In genomic region chr8:99415966-99416781, GRCm38 (mm10) we compare ENCODE assay signal across 8 mouse cellular contexts. TPM values are rescaled to one million over a fixed set of nuclear protein-coding genes. Genes with fewer than 3 reads are reported as not detected.
DNase-seq lines count a peak whose midpoint lies in the region; ATAC-seq and TF ChIP-seq lines count a peak whose summit lies in the region.

Gene Cdh8, minus strand, starts transcription at chr8:99416471.

- H3K4me1 ChIP-seq in ES-Bruce4 (ENCODE audit: control insufficient read depth, insufficient read depth, low read length): no peaks in the 10 kb centered on the region
- H3K4me1 ChIP-seq in forebrain, embryonic 11.5 days (replicated peaks; ENCODE audit: control insufficient read depth, insufficient read depth, low read length): no peaks in the 10 kb centered on the region
- peaks cover 22% of the 10 kb centered on the region for H3K4me1 ChIP-seq in hindbrain, embryonic 13.5 days (replicated peaks)
- H3K4me1 ChIP-seq in limb, embryonic 11.5 days (ENCODE audit: control insufficient read depth, insufficient read depth, low read length): no peaks in the 10 kb centered on the region

- peak within 1 kb of the TSS; percentile 14 for H3K9ac ChIP-seq in ES-Bruce4 (ENCODE audit: low read depth, poor library complexity, severe bottlenecking)
- peak within 1 kb of the TSS; percentile 64 for H3K9ac ChIP-seq in forebrain, embryonic 11.5 days (ENCODE audit: low read length)
- H3K9ac ChIP-seq in hindbrain, embryonic 13.5 days: peak within 1 kb of the TSS; percentile 80
- H3K9ac ChIP-seq in limb, embryonic 11.5 days (ENCODE audit: low read length): no peak within 1 kb of the TSS

- 0% methylated on average over 58 of the region's 58 CpGs for WGBS in forebrain, embryonic 11.5 days
- WGBS in hindbrain, embryonic 13.5 days: under 1% methylated on average over 58 of the region's 58 CpGs
- under 1% methylated on average over 58 of the region's 58 CpGs for WGBS in limb, embryonic 11.5 days

- no peak for TF ChIP-seq CTCF in ES-Bruce4 (IDR thresholded peaks at IDR 0.05; ENCODE audit: low read depth, low read length)
- TF ChIP-seq CTCF in brain, embryonic 14.5 days (IDR thresholded peaks at IDR 0.05; ENCODE audit: borderline replicate concordance, extremely low read depth, insufficient read depth, insufficient read length): no peak

- peak within 1 kb of the TSS; percentile 39 for H3K4me3 ChIP-seq in ES-Bruce4 (ENCODE audit: low read depth, low read length)
- peak within 1 kb of the TSS; percentile 61 for H3K4me3 ChIP-seq in forebrain, embryonic 11.5 days (ENCODE audit: low read depth, low read length)
- peak within 1 kb of the TSS; percentile 66 for H3K4me3 ChIP-seq in hindbrain, embryonic 13.5 days
- peak within 1 kb of the TSS; percentile 42 for H3K4me3 ChIP-seq in limb, embryonic 11.5 days (ENCODE audit: low read depth, low read length)

- TF ChIP-seq POLR2A in ES-Bruce4 (IDR thresholded peaks at IDR 0.05; ENCODE audit: insufficient read depth, low read length): no peak
- TF ChIP-seq POLR2A in brain, embryonic 14.5 days (IDR thresholded peaks at IDR 0.05; ENCODE audit: borderline replicate concordance, extremely low read depth, insufficient read depth, insufficient read length, poor library complexity, severe bottlenecking): no peak

- H3K4me2 ChIP-seq in forebrain, embryonic 11.5 days (ENCODE audit: low read depth, low read length, severe bottlenecking): peak within 1 kb of the TSS; percentile 94
- H3K4me2 ChIP-seq in hindbrain, embryonic 13.5 days: peak within 1 kb of the TSS; percentile 89
- H3K4me2 ChIP-seq in limb, embryonic 11.5 days (ENCODE audit: low read depth, severe bottlenecking): peak within 1 kb of the TSS; percentile 86

- H3K36me3 ChIP-seq in ES-Bruce4 (ENCODE audit: control insufficient read depth, insufficient read depth, low read length, poor library complexity, severe bottlenecking): no peaks in the 10 kb centered on the region
- H3K36me3 ChIP-seq in forebrain, embryonic 11.5 days (ENCODE audit: control insufficient read depth, insufficient read depth, low read length): no peaks in the 10 kb centered on the region
- H3K36me3 ChIP-seq in hindbrain, embryonic 13.5 days: no peaks in the 10 kb centered on the region
- H3K36me3 ChIP-seq in limb, embryonic 11.5 days (ENCODE audit: control insufficient read depth, insufficient read depth, low read length): no peaks in the 10 kb centered on the region

- DNase-seq in brain, embryonic 14.5 days (ENCODE audit: low read depth): peak; percentile 95
- peak; percentile 88 for DNase-seq in forebrain, embryonic 11.5 days (ENCODE audit: low spot score)
- DNase-seq in limb, embryonic 11.5 days (ENCODE audit: low spot score): peak; percentile 71
- DNase-seq in retina, postnatal 7 days (ENCODE audit: low read depth, low spot score): peak; percentile 31
- no peak for DNase-seq in urinary bladder, postnatal 10 days (ENCODE audit: low spot score)
- DNase-seq in spleen, postnatal 4 days (ENCODE audit: low spot score in 2 of 2): no peak

- ATAC-seq in forebrain, embryonic 11.5 days (replicated peaks; ENCODE audit: low FRiP score): peak; percentile 86
- peak; percentile 89 for ATAC-seq in hindbrain, embryonic 13.5 days (ENCODE audit: low FRiP score)
- peak; percentile 86 for ATAC-seq in limb, embryonic 11.5 days (ENCODE audit: insufficient number of reproducible peaks, low FRiP score, low TSS enrichment, low read depth)

- no peaks in the 10 kb centered on the region for H3K9me3 ChIP-seq in ES-Bruce4 (replicated peaks; ENCODE audit: control insufficient read depth, insufficient read depth, low read length, poor library complexity, severe bottlenecking)
- no peaks in the 10 kb centered on the region for H3K9me3 ChIP-seq in forebrain, embryonic 11.5 days (ENCODE audit: control insufficient read depth, low read length)
- no peaks in the 10 kb centered on the region for H3K9me3 ChIP-seq in hindbrain, embryonic 13.5 days
- no peaks in the 10 kb centered on the region for H3K9me3 ChIP-seq in limb, embryonic 11.5 days (ENCODE audit: control insufficient read depth, low read length)

- no peak for TF ChIP-seq EP300 in ES-Bruce4 (IDR thresholded peaks at IDR 0.05; ENCODE audit: insufficient read depth, low read depth, low read length)

- H3K27me3 ChIP-seq in ES-Bruce4 (ENCODE audit: control insufficient read depth, insufficient read depth, low read length, poor library complexity, severe bottlenecking): peaks cover 35% of the 10 kb centered on the region
- peaks cover 4% of the 10 kb centered on the region for H3K27me3 ChIP-seq in forebrain, embryonic 11.5 days (ENCODE audit: control insufficient read depth, insufficient read depth, low read length)
- 0 out of 2 replicates have a peak, but pooled peaks cover 7% of the 10 kb centered on the region for H3K27me3 ChIP-seq in hindbrain, embryonic 13.5 days
- H3K27me3 ChIP-seq in limb, embryonic 11.5 days (ENCODE audit: control insufficient read depth, insufficient read depth, low read length): peaks cover 35% of the 10 kb centered on the region

- H3K27ac ChIP-seq in ES-Bruce4 (ENCODE audit: insufficient read depth, low read length): no peak within 1 kb of the TSS
- no peak within 1 kb of the TSS for H3K27ac ChIP-seq in forebrain, embryonic 11.5 days (ENCODE audit: low read depth, low read length)
- H3K27ac ChIP-seq in hindbrain, embryonic 13.5 days: peak within 1 kb of the TSS; percentile 84
- H3K27ac ChIP-seq in limb, embryonic 11.5 days (replicated peaks; ENCODE audit: low read depth, low read length): no peak within 1 kb of the TSS

RNA-seq across cellular contexts. Expression of gene Cdh8, which starts in this region (rescaled TPM):
- polyA plus RNA-seq in ES-Bruce4 (2011; ENCODE audit: insufficient read depth, insufficient read length, low read depth, missing spikeins): 0.23 TPM in 1 of 2 replicates, not detected in the other
- 31.7 and 46.3 TPM in 2 replicates for polyA plus RNA-seq in brain, embryonic 14.5 days (2012; rRNA removed)
- polyA plus RNA-seq in forebrain, embryonic 11.5 days (2014; fragmentation: Nextera tagmentation; extraction: Ambion mirVana): 8.7 and 12.0 TPM in 2 replicates
- polyA plus RNA-seq in hindbrain, embryonic 13.5 days (2015; fragmentation: Nextera tagmentation; extraction: Ambion mirVana): 33.9 and 37.7 TPM in 2 replicates
- 1.2 TPM in 2 replicates for polyA plus RNA-seq in limb, embryonic 11.5 days (2014; fragmentation: Nextera tagmentation; extraction: Ambion mirVana)

Comparison
In these comparisons a context has a peak if more than half of its experiments do, and no peak if none do; other contexts are left out.
1. DNase-seq: peak in brain, embryonic 14.5 days (single experiment), forebrain, embryonic 11.5 days (single experiment), limb, embryonic 11.5 days (single experiment) and retina, postnatal 7 days (single experiment); none in urinary bladder, postnatal 10 days (single experiment) and spleen, postnatal 4 days (0 of 2).
2. Peak in every context shown above with its lines, with median percentiles within 50 percentile points of each other: H3K4me3 ChIP-seq, ATAC-seq and H3K4me2 ChIP-seq.